19 mouse cellular contexts compared by ENCODE assay signal in genomic region chr2:57414550-57415160, GRCm38 (mm10).
"Had no signal": no experiment of that assay in that cellular context is flagged by ENCODE, and none has a peak within 500 bp of the region (broad histone marks: within the 10 kb centered on the region; RNA-seq: fewer than 3 reads in every experiment).

No protein-coding gene starts in this region.

- H3K9ac ChIP-seq: kidney, embryonic 15.5 days; liver, embryonic 13.5 days; midbrain, embryonic 12.5 days; midbrain, embryonic 15.5 days; neural tube, embryonic 12.5 days; neural tube, embryonic 15.5 days had no signal

- H3K4me3 ChIP-seq: kidney, embryonic 15.5 days; left cerebral cortex, adult 2 months; liver, embryonic 13.5 days; midbrain, embryonic 12.5 days; midbrain, embryonic 15.5 days; neural tube, embryonic 12.5 days; neural tube, embryonic 15.5 days had no signal

- H3K4me2 ChIP-seq: kidney, embryonic 15.5 days; liver, embryonic 13.5 days; midbrain, embryonic 12.5 days; midbrain, embryonic 15.5 days; neural tube, embryonic 12.5 days; neural tube, embryonic 15.5 days had no signal

- DNase-seq: kidney, postnatal 10 days; kidney, postnatal 36 days; layer of hippocampus, postnatal 36 days; liver, embryonic 13.5 days; lung, adult 2 months; lung, postnatal 14 days; lung, postnatal 4 days; right cerebral cortex, adult 18-20 months; right cerebral cortex, postnatal 14 days; right cerebral cortex, postnatal 4 days; thymus, adult 2 months; thymus, postnatal 14 days had no signal

- H3K27me3 ChIP-seq: kidney, embryonic 15.5 days; liver, embryonic 13.5 days; midbrain, embryonic 12.5 days; midbrain, embryonic 15.5 days; neural tube, embryonic 12.5 days; neural tube, embryonic 15.5 days had no signal

- ATAC-seq: midbrain, embryonic 15.5 days had no signal

- H3K9me3 ChIP-seq: kidney, embryonic 15.5 days; liver, embryonic 13.5 days; midbrain, embryonic 12.5 days; midbrain, embryonic 15.5 days; neural tube, embryonic 12.5 days; neural tube, embryonic 15.5 days had no signal

- H3K36me3 ChIP-seq: kidney, embryonic 15.5 days; liver, embryonic 13.5 days; midbrain, embryonic 12.5 days; midbrain, embryonic 15.5 days; neural tube, embryonic 12.5 days; neural tube, embryonic 15.5 days had no signal

- H3K4me1 ChIP-seq: kidney, embryonic 15.5 days; liver, embryonic 13.5 days; midbrain, embryonic 12.5 days; midbrain, embryonic 15.5 days; neural tube, embryonic 12.5 days; neural tube, embryonic 15.5 days had no signal

- H3K27ac ChIP-seq: kidney, embryonic 15.5 days; left cerebral cortex, adult 2 months; liver, embryonic 13.5 days; midbrain, embryonic 12.5 days; midbrain, embryonic 15.5 days; neural tube, embryonic 12.5 days; neural tube, embryonic 15.5 days; stomach, postnatal 0 days had no signal
